In the genomic region with DNA sequence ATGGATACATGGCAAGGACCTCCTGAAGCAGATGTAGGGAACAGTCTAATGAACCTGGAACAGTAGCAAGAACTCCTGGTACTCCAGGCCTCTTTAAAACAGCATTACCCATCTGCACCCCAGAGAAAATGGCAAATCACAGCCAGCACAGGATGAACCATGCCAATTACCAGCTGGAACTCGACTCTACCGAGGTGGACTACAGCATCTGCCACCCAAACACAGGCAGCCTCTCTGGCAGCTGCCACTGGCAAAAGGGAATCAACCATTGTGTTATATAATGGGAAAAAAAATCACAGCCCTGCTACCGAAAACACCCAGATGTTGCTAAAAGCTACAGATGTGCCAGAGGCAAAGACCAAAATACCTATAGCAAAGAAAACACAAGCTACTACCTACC, we compare ENCODE assay signal across 17 mouse cellular contexts. TPM values are rescaled to one million over a fixed set of nuclear protein-coding genes. Genes with fewer than 3 reads are reported as not detected.
A peak's percentile ranks its signal among the peaks of the same experiment; 100 is the strongest.
DNase-seq lines count a peak whose midpoint lies in the region; ATAC-seq lines count a peak whose summit lies in the region.
"Had no signal": no experiment of that assay in that cellular context is flagged by ENCODE, and none has a peak within 500 bp of the region (broad histone marks: within the 10 kb centered on the region; RNA-seq: fewer than 3 reads in every experiment).

No protein-coding gene starts in this region.

- peaks cover 31% of the 10 kb centered on the region for H3K4me1 ChIP-seq in forebrain, embryonic 14.5 days (ENCODE audit: control insufficient read depth, insufficient read depth, low read length)
- peaks cover 55% of the 10 kb centered on the region for H3K4me1 ChIP-seq in forebrain, embryonic 16.5 days (replicated peaks; ENCODE audit: control insufficient read depth, insufficient read depth, low read length)
- H3K4me1 ChIP-seq in hindbrain, embryonic 15.5 days (replicated peaks) = peaks cover 71% of the 10 kb centered on the region
- peaks cover 27% of the 10 kb centered on the region for H3K4me1 ChIP-seq in hindbrain, embryonic 10.5 days (replicated peaks)
- H3K4me1 ChIP-seq in neural tube, embryonic 15.5 days = peaks cover 69% of the 10 kb centered on the region

- no peak overlapping the region for H3K27ac ChIP-seq in forebrain, embryonic 14.5 days (ENCODE audit: low read depth, low read length)
- H3K27ac ChIP-seq in forebrain, embryonic 16.5 days (ENCODE audit: low read length) = no peak overlapping the region; the same call in 1 of the 2 replicates
- peak overlapping the region; percentile 61; the same call in 1 of the 2 replicates for H3K27ac ChIP-seq in hindbrain, embryonic 15.5 days (replicated peaks)
- no peak overlapping the region for H3K27ac ChIP-seq in hindbrain, embryonic 10.5 days
- peak overlapping the region; percentile 49; the same call in 1 of the 2 replicates for H3K27ac ChIP-seq in neural tube, embryonic 15.5 days (replicated peaks)
- H3K27ac ChIP-seq: embryonic facial prominence, embryonic 13.5 days; heart, embryonic 13.5 days; macrophage had no signal

- DNase-seq in forebrain, embryonic 14.5 days (ENCODE audit: low spot score) = peak; percentile 56
- DNase-seq in hindbrain, embryonic 10.5 days (ENCODE audit: low spot score) = no peak
- peak; percentile 34 for DNase-seq in retina, postnatal 1 day
- DNase-seq in retina, embryonic 14.5 days (ENCODE audit: low spot score) = no peak
- no peak for DNase-seq in heart, postnatal 4 days
- DNase-seq: cerebellum, adult 18-20 months; kidney, adult 8-10 months; kidney, postnatal 36 days; liver; lung, adult 18-20 months had no signal

- no peak overlapping the region for H3K4me2 ChIP-seq in forebrain, embryonic 14.5 days (ENCODE audit: low read length)
- no peak overlapping the region for H3K4me2 ChIP-seq in forebrain, embryonic 16.5 days (ENCODE audit: low read length)
- H3K4me2 ChIP-seq in hindbrain, embryonic 15.5 days = no peak overlapping the region
- H3K4me2 ChIP-seq in neural tube, embryonic 15.5 days = no peak overlapping the region
- H3K4me2 ChIP-seq: embryonic facial prominence, embryonic 13.5 days; heart, embryonic 13.5 days; midbrain, embryonic 15.5 days had no signal

- no peak overlapping the region for H3K4me3 ChIP-seq in forebrain, embryonic 14.5 days (ENCODE audit: low read depth, low read length)
- H3K4me3 ChIP-seq in forebrain, embryonic 16.5 days (replicated peaks; ENCODE audit: low read length) = no peak overlapping the region
- no peak overlapping the region for H3K4me3 ChIP-seq in hindbrain, embryonic 15.5 days
- no peak overlapping the region for H3K4me3 ChIP-seq in hindbrain, embryonic 10.5 days
- no peak overlapping the region for H3K4me3 ChIP-seq in neural tube, embryonic 15.5 days (replicated peaks)
- H3K4me3 ChIP-seq: embryonic facial prominence, embryonic 13.5 days; heart, embryonic 13.5 days; midbrain, embryonic 15.5 days had no signal

- peak; percentile 44; the same call in 1 of the 2 replicates for ATAC-seq in forebrain, embryonic 14.5 days
- no peak for ATAC-seq in forebrain, embryonic 16.5 days
- ATAC-seq in hindbrain, embryonic 15.5 days (ENCODE audit: low FRiP score, low read depth) = 0 out of 2 replicates have a peak, but pooled peaks have one; percentile 27
- ATAC-seq in neural tube, embryonic 15.5 days (ENCODE audit: low FRiP score) = peak; percentile 22; the same call in 1 of the 2 replicates
- ATAC-seq: midbrain, embryonic 15.5 days had no signal

- 39% methylated on average over 3 of the region's 3 CpGs for WGBS in forebrain, embryonic 14.5 days
- WGBS in forebrain, embryonic 16.5 days = 28% methylated on average over 3 of the region's 3 CpGs
- 48% methylated on average over 3 of the region's 3 CpGs for WGBS in hindbrain, embryonic 15.5 days
- WGBS in hindbrain, embryonic 10.5 days = 91% methylated on average over 3 of the region's 3 CpGs
- 39% methylated on average over 3 of the region's 3 CpGs for WGBS in neural tube, embryonic 15.5 days

- H3K36me3 ChIP-seq in forebrain, embryonic 14.5 days (ENCODE audit: control insufficient read depth, insufficient read depth, low read length) = peaks cover 14% of the 10 kb centered on the region
- no peaks in the 10 kb centered on the region for H3K36me3 ChIP-seq in forebrain, embryonic 16.5 days (ENCODE audit: control insufficient read depth, insufficient read depth)
- H3K36me3 ChIP-seq in hindbrain, embryonic 15.5 days = no peaks in the 10 kb centered on the region
- H3K36me3 ChIP-seq in hindbrain, embryonic 10.5 days = peaks cover 54% of the 10 kb centered on the region
- 0 out of 2 replicates have a peak, but pooled peaks cover 3% of the 10 kb centered on the region for H3K36me3 ChIP-seq in neural tube, embryonic 15.5 days
- H3K36me3 ChIP-seq: midbrain, embryonic 15.5 days had no signal

- H3K27me3 ChIP-seq in forebrain, embryonic 14.5 days (replicated peaks; ENCODE audit: control insufficient read depth, insufficient read depth, low read length) = no peaks in the 10 kb centered on the region
- H3K27me3 ChIP-seq in forebrain, embryonic 16.5 days (replicated peaks; ENCODE audit: control insufficient read depth, insufficient read depth, low read length) = no peaks in the 10 kb centered on the region
- H3K27me3 ChIP-seq in hindbrain, embryonic 15.5 days = no peaks in the 10 kb centered on the region
- no peaks in the 10 kb centered on the region for H3K27me3 ChIP-seq in hindbrain, embryonic 10.5 days (ENCODE audit: insufficient read depth, poor library complexity, severe bottlenecking)
- H3K27me3 ChIP-seq in neural tube, embryonic 15.5 days (replicated peaks) = no peaks in the 10 kb centered on the region
- H3K27me3 ChIP-seq: embryonic facial prominence, embryonic 13.5 days; heart, embryonic 13.5 days; midbrain, embryonic 15.5 days had no signal

- H3K9ac ChIP-seq in forebrain, embryonic 14.5 days (ENCODE audit: low read length) = no peak overlapping the region
- H3K9ac ChIP-seq in forebrain, embryonic 16.5 days (replicated peaks; ENCODE audit: low read depth, low read length) = no peak overlapping the region
- no peak overlapping the region for H3K9ac ChIP-seq in hindbrain, embryonic 15.5 days
- no peak overlapping the region for H3K9ac ChIP-seq in neural tube, embryonic 15.5 days (replicated peaks)
- H3K9ac ChIP-seq: embryonic facial prominence, embryonic 13.5 days; heart, embryonic 13.5 days; midbrain, embryonic 15.5 days had no signal

- H3K9me3 ChIP-seq in forebrain, embryonic 14.5 days (replicated peaks; ENCODE audit: control insufficient read depth, low read length) = no peaks in the 10 kb centered on the region
- H3K9me3 ChIP-seq in forebrain, embryonic 16.5 days (ENCODE audit: control insufficient read depth, low read length) = no peaks in the 10 kb centered on the region
- no peaks in the 10 kb centered on the region for H3K9me3 ChIP-seq in hindbrain, embryonic 15.5 days
- no peaks in the 10 kb centered on the region for H3K9me3 ChIP-seq in hindbrain, embryonic 10.5 days
- no peaks in the 10 kb centered on the region for H3K9me3 ChIP-seq in neural tube, embryonic 15.5 days (replicated peaks)
- H3K9me3 ChIP-seq: embryonic facial prominence, embryonic 13.5 days; heart, embryonic 13.5 days; midbrain, embryonic 15.5 days had no signal

RNA-seq across cellular contexts. Expression of a gene that starts 34.3 kb away (rescaled TPM):
- polyA plus RNA-seq in forebrain, embryonic 14.5 days (2014; fragmentation: Nextera tagmentation; extraction: Ambion mirVana) = 7.4 and 8.8 TPM in 2 replicates
- 7.7 and 8.0 TPM in 2 replicates for polyA plus RNA-seq in forebrain, embryonic 16.5 days (2015; fragmentation: Nextera tagmentation; extraction: Ambion mirVana)
- 7.7 and 8.5 TPM in 2 replicates for polyA plus RNA-seq in hindbrain, embryonic 15.5 days (2015; fragmentation: Nextera tagmentation; extraction: Ambion mirVana)
- polyA plus RNA-seq in hindbrain, embryonic 10.5 days (2016; fragmentation: Nextera tagmentation; extraction: Ambion mirVana) = 6.8 and 9.2 TPM in 2 replicates
- 6.8 and 7.1 TPM in 2 replicates for polyA plus RNA-seq in neural tube, embryonic 15.5 days (2015; fragmentation: Nextera tagmentation; extraction: Ambion mirVana)
- total RNA-seq in heart, postnatal 4 days (2021) = 10 to 100 TPM; 45.1 to 46.2 TPM

Comparison
In these comparisons a context has a peak if more than half of its experiments do, and no peak if none do; other contexts are left out.
1. DNase-seq: peak in forebrain, embryonic 14.5 days (single experiment) and retina, postnatal 1 day (single experiment); none in hindbrain, embryonic 10.5 days (single experiment), retina, embryonic 14.5 days (single experiment) and heart, postnatal 4 days (single experiment).
2. H3K27ac ChIP-seq: peak in hindbrain, embryonic 15.5 days (single experiment) and neural tube, embryonic 15.5 days (single experiment); none in forebrain, embryonic 14.5 days (single experiment), forebrain, embryonic 16.5 days (single experiment) and hindbrain, embryonic 10.5 days (single experiment).